Mouse (Mus musculus) brain, embryonic 14.5 days (tissue): ENCODE results near the gene Ltbp3.

ENCODE experiments used
- CTCF ChIP-seq: fragments of 200-500 bp; IDR thresholded peaks from 2 replicates; pipeline ENCODE4 v1.5.1; 2012; ENCODE audit warnings: inconsistent platforms, mild to moderate bottlenecking, moderate library complexity, borderline replicate concordance; ENCODE audit not compliant: insufficient read depth, insufficient read length; ENCODE audit errors: extremely low read depth
- POLR2A ChIP-seq: fragments of 200-500 bp; IDR thresholded peaks from 2 replicates; pipeline ENCODE4 v1.6.1; 2012; ENCODE audit warnings: mild to moderate bottlenecking, inconsistent platforms, borderline replicate concordance; ENCODE audit not compliant: poor library complexity, insufficient read depth, insufficient read length, severe bottlenecking; ENCODE audit errors: extremely low read depth

- no peak for TF ChIP-seq CTCF
- no peak for TF ChIP-seq POLR2A
These were observed 14.8 kb upstream of the Ltbp3 start, which contains the start of gene Ehbp1l1 for GRCm38 (mm10) chr19:5725767-5726515.
